Mouse (Mus musculus) CD4-positive, CD25-positive, alpha-beta regulatory T cell, adult 4 months (primary cell): ENCODE data around the gene Rasd1. TPM values are rescaled to one million over a fixed set of nuclear protein-coding genes. Genes with fewer than 3 reads are reported as not detected.

Experiments
- polyA plus RNA-seq, 2 experiments: library from polyadenylated mRNA; unstranded; fragments of 100-300 nt; shearing (Covaris generic); gene quantifications; one replicate each; pipeline ENCODE4 v1.2.1; 2017

Rasd1 gene
- polyA plus RNA-seq, 2 experiments from 2014 or later = 0.52 to 0.59 TPM

Other genes starting within 250 kb of the Rasd1 start
- gene Pld6, start 177.3 kb downstream of the Rasd1 start, polyA plus RNA-seq = under 1 TPM in 1 of 2 experiments, not detected in 1; 0.36 TPM
- 10 to 100 TPM; 26.9 to 39.0 TPM for gene Flcn, start 154.9 kb downstream of the Rasd1 start, polyA plus RNA-seq
- 1 to 10 TPM; 7.3 to 7.8 TPM for gene Nt5m, start 125.5 kb downstream of the Rasd1 start, polyA plus RNA-seq
- gene Cops3, start 125.1 kb downstream of the Rasd1 start, polyA plus RNA-seq = 10 to 100 TPM; 74.8 to 80.6 TPM
- 1 to 10 TPM; 4.5 to 5.3 TPM for gene Med9, start 16.7 kb downstream of the Rasd1 start, polyA plus RNA-seq
- 1 to 10 TPM in 1 of 2 experiments, under 1 TPM in 1; 0.79 to 2.2 TPM for gene Pemt, start 81.5 kb upstream of the Rasd1 start, polyA plus RNA-seq
- gene Rai1, start 140.1 kb upstream of the Rasd1 start, polyA plus RNA-seq = 1 to 10 TPM; 8.4 to 8.9 TPM